Mouse (Mus musculus): ENCODE data around the gene Bdh1. TPM values are rescaled to one million over a fixed set of nuclear protein-coding genes. Genes with fewer than 3 reads are reported as not detected.

Bdh1 gene
- polyA plus RNA-seq, 1 experiment from 2014 or later = 327 TPM

DNA sequence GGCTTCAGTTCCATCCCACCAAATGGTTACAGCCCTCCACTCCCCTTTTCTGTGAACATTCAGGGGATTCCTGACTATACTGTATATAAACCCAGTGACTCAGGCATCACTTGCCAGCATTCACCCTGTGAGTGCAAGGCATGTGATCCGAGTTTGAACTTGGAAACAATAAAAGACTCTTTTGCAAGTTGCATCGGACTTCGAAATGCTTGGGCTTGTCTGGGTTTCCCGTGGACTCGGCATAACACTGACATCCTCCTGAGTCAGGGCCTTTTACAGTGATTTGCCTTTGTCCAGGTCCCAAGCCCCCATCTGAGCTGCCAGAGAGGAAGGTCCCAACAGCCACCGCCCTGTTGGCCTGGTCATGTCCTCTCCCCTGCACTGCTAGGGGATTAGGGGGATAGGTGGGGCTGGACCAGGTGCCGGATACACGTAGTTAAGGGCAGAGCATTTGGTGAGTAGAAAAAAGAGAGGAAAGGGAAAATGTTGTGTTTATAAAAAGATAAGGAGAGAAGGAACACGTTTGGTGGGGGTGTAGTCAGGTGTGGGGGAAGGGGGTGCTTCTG lies 6.1 kb upstream of the Bdh1 start:
- Histone ChIP-seq H3K4me3 (ENCODE audit: low read depth, low read length) (no peak overlapping the region), H3K4me2 (replicated peaks; ENCODE audit: low read depth) (no peak overlapping the region; the same call in 1 of the 2 replicates), H3K27ac (ENCODE audit: low read depth, low read length) (no peak overlapping the region), H3K9ac (ENCODE audit: low read depth, low read length) (no peak overlapping the region), H3K36me3 (ENCODE audit: control insufficient read depth, insufficient read depth) (no peaks in the 10 kb centered on the region), H3K4me1 (replicated peaks; ENCODE audit: control insufficient read depth, insufficient read depth, low read length) (no peaks in the 10 kb centered on the region), H3K27me3 (replicated peaks; ENCODE audit: control insufficient read depth, insufficient read depth, low read length) (no peaks in the 10 kb centered on the region), H3K9me3 (ENCODE audit: control insufficient read depth) (no peaks in the 10 kb centered on the region)
- ATAC-seq = peak; percentile 67
- TF ChIP-seq CTCF (IDR thresholded peaks at IDR 0.05; ENCODE audit: low read depth) = no peak
- 23% methylated on average over 9 of the region's 9 CpGs for WGBS

DNA sequence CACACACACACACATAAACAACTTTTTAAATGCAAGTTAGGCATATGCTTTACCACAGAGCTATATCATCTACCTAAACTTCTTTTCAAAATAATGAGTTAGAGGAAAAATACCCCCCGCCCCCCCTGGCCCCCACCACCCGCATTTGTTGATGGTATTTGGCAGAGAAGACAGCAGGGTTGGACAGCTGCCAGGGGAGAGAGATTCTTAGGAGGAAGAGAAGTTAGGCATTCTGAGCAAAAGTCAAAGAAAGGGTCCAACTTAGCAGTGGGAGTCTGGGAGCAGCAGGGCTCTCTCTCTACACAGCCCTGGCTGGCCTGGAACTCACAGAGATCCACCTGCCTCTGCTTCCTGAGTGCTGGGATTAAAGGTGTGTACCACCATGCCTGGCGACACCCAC lies 3.4 kb upstream of the Bdh1 start:
- H3K27ac ChIP-seq (ENCODE audit: low read depth, low read length) = no peak overlapping the region
- no peak for TF ChIP-seq CTCF (IDR thresholded peaks at IDR 0.05; ENCODE audit: low read depth)
- H3K27me3 ChIP-seq (replicated peaks; ENCODE audit: control insufficient read depth, insufficient read depth, low read length) = no peaks in the 10 kb centered on the region
- no peaks in the 10 kb centered on the region for H3K4me1 ChIP-seq (replicated peaks; ENCODE audit: control insufficient read depth, insufficient read depth, low read length)
- no peaks in the 10 kb centered on the region for H3K36me3 ChIP-seq (ENCODE audit: control insufficient read depth, insufficient read depth)
- no peaks in the 10 kb centered on the region for H3K9me3 ChIP-seq (ENCODE audit: control insufficient read depth)
- 73% methylated on average over 3 of the region's 3 CpGs for WGBS
- no peak overlapping the region for H3K4me2 ChIP-seq (replicated peaks; ENCODE audit: low read depth)
- H3K4me3 ChIP-seq (ENCODE audit: low read depth, low read length) = no peak overlapping the region
- no peak overlapping the region for H3K9ac ChIP-seq (ENCODE audit: low read depth, low read length)
- ATAC-seq = no peak

DNA sequence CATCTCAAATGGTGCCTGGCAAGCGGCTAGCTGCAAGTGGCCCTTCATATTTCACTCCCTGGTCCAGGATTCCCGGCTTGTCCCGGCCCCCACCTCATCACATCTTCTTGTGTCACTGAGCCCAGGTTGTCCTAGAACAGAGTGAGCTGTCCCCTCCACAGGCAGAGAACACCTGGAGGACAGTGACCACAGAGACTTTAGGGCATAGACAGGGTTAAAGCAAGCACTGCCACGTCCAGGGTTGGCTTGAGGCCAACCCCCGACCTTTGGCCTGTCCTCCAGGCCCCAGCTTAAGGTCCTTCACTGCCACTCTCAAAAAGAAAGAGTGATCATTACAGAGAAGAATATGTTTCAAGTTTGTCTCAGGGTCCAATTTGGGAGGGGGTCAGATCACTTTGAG lies 2.6 kb upstream of the Bdh1 start:
- TF ChIP-seq CTCF (IDR thresholded peaks at IDR 0.05; ENCODE audit: low read depth) = no peak
- no peaks in the 10 kb centered on the region for H3K36me3 ChIP-seq (ENCODE audit: control insufficient read depth, insufficient read depth)
- no peak overlapping the region for H3K4me2 ChIP-seq (replicated peaks; ENCODE audit: low read depth)
- peak overlapping the region; percentile 46; the same call in 1 of the 2 replicates for H3K27ac ChIP-seq (ENCODE audit: low read depth, low read length)
- ATAC-seq = no peak
- no peaks in the 10 kb centered on the region for H3K9me3 ChIP-seq (ENCODE audit: control insufficient read depth)
- no peaks in the 10 kb centered on the region for H3K27me3 ChIP-seq (replicated peaks; ENCODE audit: control insufficient read depth, insufficient read depth, low read length)
- WGBS = 65% methylated on average over 5 of the region's 5 CpGs
- no peak overlapping the region for H3K4me3 ChIP-seq (ENCODE audit: low read depth, low read length)
- H3K9ac ChIP-seq (ENCODE audit: low read depth, low read length) = no peak overlapping the region
- no peaks in the 10 kb centered on the region for H3K4me1 ChIP-seq (replicated peaks; ENCODE audit: control insufficient read depth, insufficient read depth, low read length)

DNA sequence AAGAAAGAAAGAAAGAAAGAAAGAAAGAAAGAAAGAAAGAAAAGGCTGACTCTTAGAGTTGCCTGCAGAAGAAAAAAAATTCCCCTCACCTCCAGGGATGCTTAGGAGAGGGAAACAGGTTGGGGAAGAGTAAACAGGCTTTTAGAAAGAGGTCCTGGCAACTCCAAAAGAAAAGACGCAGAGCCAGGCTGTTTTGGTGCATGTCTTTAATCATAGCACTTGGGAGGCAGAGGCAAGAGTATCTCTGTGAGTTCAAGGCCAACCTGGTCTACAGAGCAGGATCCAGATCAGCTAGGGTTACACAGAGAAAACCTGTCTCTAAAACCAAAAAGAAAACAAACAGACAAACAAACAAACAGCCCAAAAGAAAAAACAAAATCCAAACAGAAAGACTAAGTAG lies 642 bp downstream of the Bdh1 start:
- Histone ChIP-seq H3K9ac (ENCODE audit: low read depth, low read length) (no peak overlapping the region), H3K27me3 (replicated peaks; ENCODE audit: control insufficient read depth, insufficient read depth, low read length) (no peaks in the 10 kb centered on the region), H3K9me3 (ENCODE audit: control insufficient read depth) (no peaks in the 10 kb centered on the region), H3K4me3 (ENCODE audit: low read depth, low read length) (no peak overlapping the region), H3K4me1 (replicated peaks; ENCODE audit: control insufficient read depth, insufficient read depth, low read length) (no peaks in the 10 kb centered on the region), H3K27ac (ENCODE audit: low read depth, low read length) (no peak overlapping the region), H3K4me2 (replicated peaks; ENCODE audit: low read depth) (no peak overlapping the region; the same call in 1 of the 2 replicates), H3K36me3 (ENCODE audit: control insufficient read depth, insufficient read depth) (no peaks in the 10 kb centered on the region)
- whole genome bisulfite sequencing = 62% methylated on average over 1 of the region's 1 CpGs
- TF ChIP-seq CTCF (IDR thresholded peaks at IDR 0.05; ENCODE audit: low read depth) = no peak
- no peak for ATAC-seq

DNA sequence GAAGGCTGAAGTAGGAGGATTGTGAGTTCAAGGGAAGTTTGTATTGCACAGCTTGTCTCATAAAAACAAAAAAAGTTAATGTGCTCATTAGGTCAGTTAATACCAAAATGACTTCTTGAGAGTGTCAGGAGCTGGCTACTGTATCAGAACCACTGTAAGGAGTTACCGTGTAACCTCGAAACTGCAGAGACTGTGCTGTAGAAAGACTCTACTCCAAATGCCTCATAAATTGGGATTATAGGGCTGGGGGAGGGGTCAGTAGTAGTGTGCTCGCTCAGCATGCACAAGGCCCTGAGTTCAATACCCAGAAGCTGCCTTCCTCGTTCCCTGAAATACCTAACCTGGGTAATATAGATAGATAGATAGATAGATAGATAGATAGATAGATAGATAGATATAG lies 1.3 kb downstream of the Bdh1 start:
- H3K27ac ChIP-seq (ENCODE audit: low read depth, low read length) = no peak overlapping the region
- TF ChIP-seq CTCF (IDR thresholded peaks at IDR 0.05; ENCODE audit: low read depth) = no peak
- 0 out of 2 replicates have a peak overlapping the region, but pooled peaks have one; percentile 4 for H3K4me2 ChIP-seq (replicated peaks; ENCODE audit: low read depth)
- H3K4me1 ChIP-seq (replicated peaks; ENCODE audit: control insufficient read depth, insufficient read depth, low read length) = no peaks in the 10 kb centered on the region
- no peak for ATAC-seq
- no peak overlapping the region for H3K4me3 ChIP-seq (ENCODE audit: low read depth, low read length)
- no peaks in the 10 kb centered on the region for H3K27me3 ChIP-seq (replicated peaks; ENCODE audit: control insufficient read depth, insufficient read depth, low read length)
- 80% methylated on average over 4 of the region's 4 CpGs for WGBS
- no peaks in the 10 kb centered on the region for H3K9me3 ChIP-seq (ENCODE audit: control insufficient read depth)
- no peak overlapping the region for H3K9ac ChIP-seq (ENCODE audit: low read depth, low read length)
- H3K36me3 ChIP-seq (ENCODE audit: control insufficient read depth, insufficient read depth) = no peaks in the 10 kb centered on the region

DNA sequence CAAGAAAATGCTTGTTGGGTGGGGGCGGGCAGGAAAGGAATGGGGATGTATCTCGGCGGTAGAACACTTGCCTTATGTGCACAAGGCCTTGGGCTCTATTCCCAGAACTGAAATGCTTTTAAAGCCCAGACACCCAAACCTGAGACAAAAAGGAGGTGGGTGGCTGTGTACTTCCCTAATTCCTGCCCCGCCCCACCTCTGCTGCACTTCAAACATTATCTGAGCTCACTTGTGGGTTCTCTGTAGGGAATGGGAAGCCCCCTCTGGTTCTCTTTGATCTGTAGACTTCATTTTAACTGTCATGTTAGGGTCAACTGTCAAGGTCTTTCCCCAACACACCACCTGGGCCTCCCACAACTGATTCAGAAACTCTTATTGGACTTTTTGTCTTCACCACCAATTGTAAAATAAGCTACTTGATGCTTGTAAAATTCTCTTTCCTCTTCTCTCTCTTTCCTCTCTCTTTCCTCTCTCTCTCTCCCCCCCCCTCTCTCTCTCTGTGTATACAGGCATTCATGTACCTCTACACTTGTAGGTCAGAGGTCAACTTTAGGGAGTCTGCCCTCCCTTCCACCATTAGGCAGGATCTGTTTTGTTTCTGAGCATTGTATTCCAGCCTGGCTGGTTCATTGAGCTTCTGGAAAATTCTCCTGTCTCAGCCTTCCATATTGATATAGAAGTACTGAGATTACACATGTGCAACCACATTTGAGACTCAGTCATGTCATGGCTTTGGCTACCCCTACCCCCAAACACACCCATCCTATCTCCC lies 2.5 kb downstream of the Bdh1 start:
- H3K27ac ChIP-seq (ENCODE audit: low read depth, low read length) = no peak overlapping the region
- H3K9ac ChIP-seq (ENCODE audit: low read depth, low read length) = no peak overlapping the region
- no peaks in the 10 kb centered on the region for H3K36me3 ChIP-seq (ENCODE audit: control insufficient read depth, insufficient read depth)
- no peaks in the 10 kb centered on the region for H3K9me3 ChIP-seq (ENCODE audit: control insufficient read depth)
- H3K4me1 ChIP-seq (replicated peaks; ENCODE audit: control insufficient read depth, insufficient read depth, low read length) = no peaks in the 10 kb centered on the region
- no peaks in the 10 kb centered on the region for H3K27me3 ChIP-seq (replicated peaks; ENCODE audit: control insufficient read depth, insufficient read depth, low read length)
- H3K4me3 ChIP-seq (ENCODE audit: low read depth, low read length) = no peak overlapping the region
- no peak overlapping the region for H3K4me2 ChIP-seq (replicated peaks; ENCODE audit: low read depth)
- no peak for ATAC-seq
- no peak for TF ChIP-seq CTCF (IDR thresholded peaks at IDR 0.05; ENCODE audit: low read depth)
- WGBS = 87% methylated on average over 4 of the region's 4 CpGs

All from intestine, postnatal 0 days (tissue).